Mouse (Mus musculus) brain, adult 2 months (tissue): ENCODE measurements around the gene 1700015G11Rik.

Experiments
- DNase-seq: peaks from one replicate; pipeline ENCODE4 v3.0.0; 2011; ENCODE audit warnings: low read depth, low spot score

1700015G11Rik gene

GRCm38 (mm10) chr7:52015628-52016027, at the start of gene 1700015G11Rik:
TSS of gene 1700015G11Rik (minus strand) at chr7:52015728.
- no peak for DNase-seq

GRCm38 (mm10) chr7:52056954-52057353, 41.4 kb upstream of the 1700015G11Rik start:
- DNase-seq = peak; percentile 13

GRCm38 (mm10) chr7:52056274-52056673, 40.7 kb upstream of the 1700015G11Rik start:
- no peak for DNase-seq

- DNase-seq = no peak
Observed at GRCm38 (mm10) chr7:52055831-52056230, 40.3 kb upstream of the 1700015G11Rik start.

- DNase-seq = peak; percentile 68
Observed at GRCm38 (mm10) chr7:52037600-52038582, 22.4 kb upstream of the 1700015G11Rik start.

GRCm38 (mm10) chr7:52024050-52024626, 8.6 kb upstream of the 1700015G11Rik start:
- DNase-seq = no peak

- DNase-seq = no peak
Observed at GRCm38 (mm10) chr7:52022039-52022438, 6.5 kb upstream of the 1700015G11Rik start.

GRCm38 (mm10) chr7:52015180-52015579, 348 bp downstream of the 1700015G11Rik start:
- no peak for DNase-seq

- DNase-seq = no peak
Observed at GRCm38 (mm10) chr7:52013457-52013856, 2.1 kb downstream of the 1700015G11Rik start.

- no peak for DNase-seq
Observed at GRCm38 (mm10) chr7:52007138-52007537, 8.4 kb downstream of the 1700015G11Rik start.

GRCm38 (mm10) chr7:52006296-52006630, 9.3 kb downstream of the 1700015G11Rik start:
- DNase-seq = no peak

- DNase-seq = peak; percentile 99
Observed at GRCm38 (mm10) chr7:52005511-52006295, 9.8 kb downstream of the 1700015G11Rik start, which contains the start of gene Svip. TSS of gene Svip (minus strand) at chr7:52006018.

GRCm38 (mm10) chr7:51991020-51991419, 24.5 kb downstream of the 1700015G11Rik start:
- no peak for DNase-seq

GRCm38 (mm10) chr7:51986909-51987308, 28.6 kb downstream of the 1700015G11Rik start:
- no peak for DNase-seq

- DNase-seq = peak; percentile 72
Observed at GRCm38 (mm10) chr7:51985763-51986162, 29.8 kb downstream of the 1700015G11Rik start.

- DNase-seq = peak; percentile 83
Observed at GRCm38 (mm10) chr7:51982303-51982702, 33.2 kb downstream of the 1700015G11Rik start.

GRCm38 (mm10) chr7:51979271-51979670, 36.3 kb downstream of the 1700015G11Rik start:
- DNase-seq = peak; percentile 58

- no peak for DNase-seq
Observed at GRCm38 (mm10) chr7:51975181-51975580, 40.3 kb downstream of the 1700015G11Rik start.

GRCm38 (mm10) chr7:51973526-51973925, 42.0 kb downstream of the 1700015G11Rik start:
- peak; percentile 25 for DNase-seq

GRCm38 (mm10) chr7:51973091-51973490, 42.4 kb downstream of the 1700015G11Rik start:
- no peak for DNase-seq

- DNase-seq = peak; percentile 85
Observed at GRCm38 (mm10) chr7:51972252-51972855, 43.2 kb downstream of the 1700015G11Rik start.
